Mouse (Mus musculus) forebrain, postnatal 0 days (tissue): Measurements from ENCODE around the gene Kank2. TPM values are rescaled to one million over a fixed set of nuclear protein-coding genes. Genes with fewer than 3 reads are reported as not detected.

Experiments used
- ATAC-seq: fragments of 200-750 bp; cut with Nextera tagmentation; 2 replicates; pipeline ENCODE4 v1.8.0; 2017; ENCODE audit warnings: mild to moderate bottlenecking, moderate library complexity
- DNase-seq: peaks from one replicate; pipeline ENCODE4 v3.0.0-alpha.2; 2015
- H3K27ac ChIP-seq: fragments of 300-500 bp; sonication (generic); 2 replicates; pipeline ENCODE4 v1.5.1; 2014; ENCODE audit warnings: low read depth, mild to moderate bottlenecking, antibody characterized with exemption, low read length, moderate library complexity, mixed read lengths
- H3K27me3 ChIP-seq: fragments of 300-500 bp; sonication (generic); 2 replicates; pipeline ENCODE4 v1.6.1; 2014; ENCODE audit warnings: mild to moderate bottlenecking, low read length, mixed read lengths; ENCODE audit not compliant: insufficient read depth
- H3K36me3 ChIP-seq: fragments of 300-500 bp; sonication (generic); 2 replicates; pipeline ENCODE4 v1.6.1; 2014; ENCODE audit warnings: mild to moderate bottlenecking, moderate library complexity; ENCODE audit not compliant: insufficient read depth
- H3K4me1 ChIP-seq: fragments of 300-500 bp; sonication (generic); 2 replicates; pipeline ENCODE4 v1.6.1; 2014; ENCODE audit warnings: antibody characterized with exemption; ENCODE audit not compliant: insufficient read depth
- H3K4me2 ChIP-seq: fragments of 300-500 bp; sonication (generic); 2 replicates; pipeline ENCODE4 v1.6.1; 2014; ENCODE audit warnings: low read depth, mild to moderate bottlenecking, moderate library complexity
- H3K4me3 ChIP-seq: fragments of 300-500 bp; sonication (generic); 2 replicates; pipeline ENCODE4 v1.5.1; 2014; ENCODE audit warnings: low read depth, low read length, mixed read lengths
- H3K9ac ChIP-seq: fragments of 300-500 bp; sonication (generic); 2 replicates; pipeline ENCODE4 v1.6.1; 2014; ENCODE audit warnings: mild to moderate bottlenecking
- H3K9me3 ChIP-seq: fragments of 300-500 bp; sonication (generic); 2 replicates; pipeline ENCODE4 v1.6.1; 2016; ENCODE audit warnings: low read length
- CTCF ChIP-seq: sonication (generic); IDR thresholded peaks from 2 replicates; pipeline ENCODE4 v1.5.1; 2016; ENCODE audit warnings: antibody characterized with exemption, control low read depth, low read depth
- WGBS: fragments of 180-500 bp; shearing (Covaris S2); extraction: QIAGEN DNeasy Blood & Tissue Kit; methylation state at CpG from one replicate; pipeline ENCODE4 v1.1.7; 2014; 5-methylcytosine and 5-hydroxymethylcytosine counted together
- microRNA-seq, 2 experiments: library from miRNA; unstranded; fragments of <30 nt; microRNA quantifications; one replicate each; pipeline ENCODE4; 2016
- polyA plus RNA-seq: library from polyadenylated mRNA; unstranded; fragments of >200 nt; fragmentation: Nextera tagmentation; extraction: Ambion mirVana; gene quantifications from 2 replicates; pipeline ENCODE4 v1.2.1, GENCODE M21; 2015
- total RNA-seq: library from RNA; depleted of rRNA; stranded (reverse); fragments of >200 nt; gene quantifications from 2 replicates; pipeline ENCODE4 v1.2.3, GENCODE M21; 2014; rRNA removed

The Kank2 gene
- total and polyA plus RNA-seq, 2 experiments from 2014 or later: 2.3 to 12.4 TPM

GRCm38 (mm10) chr9:21717015-21717414, 81.5 kb downstream of the Kank2 start:
- H3K27ac ChIP-seq: no peak overlapping the region
- no peaks in the 10 kb centered on the region for H3K4me1 ChIP-seq
- H3K4me3 ChIP-seq: no peak overlapping the region
- no peak for ATAC-seq
- 93% methylated on average over 2 of the region's 2 CpGs for WGBS
- no peak for DNase-seq
- TF ChIP-seq CTCF: no peak
- no peak overlapping the region for H3K4me2 ChIP-seq
- H3K27me3 ChIP-seq: no peaks in the 10 kb centered on the region
- no peak overlapping the region for H3K9ac ChIP-seq
- no peaks in the 10 kb centered on the region for H3K9me3 ChIP-seq
- no peaks in the 10 kb centered on the region for H3K36me3 ChIP-seq

Small RNAs within 50 kb of the gene (microRNA-seq; reads per million reads assigned to microRNA genes)
- gene Mir7083: 3.5 to 4.1 reads per million in 2 experiments

Other genes starting within 250 kb of the Kank2 start
- 61.2 and 81.5 TPM in 2 replicates for gene Timm29, start 206.0 kb downstream of the Kank2 start, total RNA-seq
- 56.3 and 61.7 TPM in 2 replicates for gene Timm29, start 206.0 kb downstream of the Kank2 start, polyA plus RNA-seq
- gene Yipf2, start 205.9 kb downstream of the Kank2 start, total RNA-seq: 10.6 and 16.0 TPM in 2 replicates
- 12.0 and 12.6 TPM in 2 replicates for gene Yipf2, start 205.9 kb downstream of the Kank2 start, polyA plus RNA-seq
- gene Smarca4, start 182.6 kb downstream of the Kank2 start, total RNA-seq: 162 and 180 TPM in 2 replicates
- 76.2 and 92.5 TPM in 2 replicates for gene Smarca4, start 182.6 kb downstream of the Kank2 start, polyA plus RNA-seq
- gene Ldlr, start 75.3 kb downstream of the Kank2 start, total RNA-seq: 19.1 and 26.8 TPM in 2 replicates
- 6.5 and 11.1 TPM in 2 replicates for gene Ldlr, start 75.3 kb downstream of the Kank2 start, polyA plus RNA-seq
- 7.7 and 8.2 TPM in 2 replicates for gene Spc24, start 38.4 kb downstream of the Kank2 start, total RNA-seq
- 13.5 and 14.3 TPM in 2 replicates for gene Spc24, start 38.4 kb downstream of the Kank2 start, polyA plus RNA-seq
- not detected in 2 replicates for gene Angptl8, start 36.8 kb upstream of the Kank2 start, total RNA-seq
- 0.18 TPM in 1 of 2 replicates, not detected in the other for gene Angptl8, start 36.8 kb upstream of the Kank2 start, polyA plus RNA-seq
- gene Dock6, start 53.9 kb upstream of the Kank2 start, total RNA-seq: 6.0 and 15.2 TPM in 2 replicates
- 5.7 and 8.3 TPM in 2 replicates for gene Dock6, start 53.9 kb upstream of the Kank2 start, polyA plus RNA-seq
- 23.7 and 26.7 TPM in 2 replicates for gene Rab3d, start 119.4 kb upstream of the Kank2 start, total RNA-seq
- 23.0 and 28.7 TPM in 2 replicates for gene Rab3d, start 119.4 kb upstream of the Kank2 start, polyA plus RNA-seq
- gene Ccdc159, start 128.7 kb upstream of the Kank2 start, total RNA-seq: 8.6 and 13.6 TPM in 2 replicates
- gene Ccdc159, start 128.7 kb upstream of the Kank2 start, polyA plus RNA-seq: 3.5 and 4.1 TPM in 2 replicates
- 42.0 and 47.1 TPM in 2 replicates for gene Tmem205, start 128.8 kb upstream of the Kank2 start, total RNA-seq
- 52.8 and 65.9 TPM in 2 replicates for gene Tmem205, start 128.8 kb upstream of the Kank2 start, polyA plus RNA-seq
- 97.9 and 108 TPM in 2 replicates for gene Plppr2, start 138.3 kb upstream of the Kank2 start, total RNA-seq
- 122 and 144 TPM in 2 replicates for gene Plppr2, start 138.3 kb upstream of the Kank2 start, polyA plus RNA-seq
- 28.2 and 37.7 TPM in 2 replicates for gene Swsap1, start 157.0 kb upstream of the Kank2 start, total RNA-seq
- 7.0 and 7.3 TPM in 2 replicates for gene Swsap1, start 157.0 kb upstream of the Kank2 start, polyA plus RNA-seq
- 0.24 and 1.0 TPM in 2 replicates for gene Epor, start 164.8 kb upstream of the Kank2 start, total RNA-seq
- gene Epor, start 164.8 kb upstream of the Kank2 start, polyA plus RNA-seq: 2.2 and 2.4 TPM in 2 replicates
- gene Rgl3, start 190.7 kb upstream of the Kank2 start, total RNA-seq: 0.24 and 2.1 TPM in 2 replicates
- gene Rgl3, start 190.7 kb upstream of the Kank2 start, polyA plus RNA-seq: 1.0 and 1.2 TPM in 2 replicates
- gene Ccdc151, start 203.9 kb upstream of the Kank2 start, total RNA-seq: 5.7 and 6.0 TPM in 2 replicates
- gene Ccdc151, start 203.9 kb upstream of the Kank2 start, polyA plus RNA-seq: 5.5 and 6.4 TPM in 2 replicates
- gene Prkcsh, start 204.1 kb upstream of the Kank2 start, total RNA-seq: 83.2 and 86.5 TPM in 2 replicates
- 48.9 and 67.4 TPM in 2 replicates for gene Prkcsh, start 204.1 kb upstream of the Kank2 start, polyA plus RNA-seq